Mouse (Mus musculus) liver, postnatal 0 days (tissue): ENCODE data around the gene Zfand2b.

Experiments
- CTCF ChIP-seq: sonication (generic); IDR thresholded peaks from 2 replicates; pipeline ENCODE4 v1.5.1; 2016; ENCODE audit warnings: antibody characterized with exemption, low read depth
- EP300 ChIP-seq: IDR thresholded peaks from 2 replicates; pipeline ENCODE4 v1.6.1; 2016; ENCODE audit warnings: antibody characterized with exemption, low read depth, mild to moderate bottlenecking

DNA sequence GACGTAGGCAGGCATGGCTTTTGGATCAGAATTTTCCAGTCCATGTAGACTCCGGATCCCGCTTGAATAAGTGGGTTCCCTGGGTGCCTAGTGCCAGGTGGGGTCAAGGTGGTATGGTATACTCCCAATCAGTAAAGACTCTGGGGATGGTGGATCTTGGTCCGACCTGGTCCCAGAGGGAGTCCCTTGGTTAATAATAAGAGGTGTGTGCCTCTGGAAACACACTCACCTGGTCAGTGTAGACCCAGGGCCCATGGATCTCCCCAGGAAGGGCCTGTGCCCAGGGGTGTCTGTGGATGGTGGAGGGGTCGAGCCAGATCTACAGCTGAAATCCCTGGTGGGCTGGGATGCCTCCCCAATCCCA is 22.8 kb downstream of the Zfand2b start:
- TF ChIP-seq CTCF (no peak), EP300 (no peak)
